Mouse (Mus musculus) forebrain, embryonic 12.5 days (tissue): ENCODE measurements around the gene Smcp. TPM values are rescaled to one million over a fixed set of nuclear protein-coding genes. Genes with fewer than 3 reads are reported as not detected.

Experiments
- ATAC-seq: fragments of 200-750 bp; cut with Nextera tagmentation; 2 replicates; pipeline ENCODE4 v1.8.0; 2017; ENCODE audit warnings: moderate TSS enrichment; ENCODE audit not compliant: low FRiP score
- H3K27ac ChIP-seq: fragments of 300-500 bp; sonication (generic); 2 replicates; pipeline ENCODE4 v1.5.1; 2016; ENCODE audit warnings: mild to moderate bottlenecking
- H3K27me3 ChIP-seq: fragments of 300-500 bp; sonication (generic); 2 replicates; pipeline ENCODE4 v1.6.1; 2016; ENCODE audit warnings: mild to moderate bottlenecking
- H3K36me3 ChIP-seq: fragments of 300-500 bp; sonication (generic); replicated peaks from 2 replicates; pipeline ENCODE4 v1.6.1; 2016; ENCODE audit warnings: mild to moderate bottlenecking
- H3K4me1 ChIP-seq: fragments of 300-500 bp; sonication (generic); 2 replicates; pipeline ENCODE4 v1.6.1; 2016
- H3K4me2 ChIP-seq: fragments of 300-500 bp; sonication (generic); 2 replicates; pipeline ENCODE4 v1.6.1; 2016; ENCODE audit warnings: mild to moderate bottlenecking, moderate library complexity
- H3K4me3 ChIP-seq: fragments of 300-500 bp; sonication (generic); replicated peaks from 2 replicates; pipeline ENCODE4 v1.5.1; 2016; ENCODE audit warnings: mild to moderate bottlenecking
- H3K9ac ChIP-seq: fragments of 300-500 bp; sonication (generic); 2 replicates; pipeline ENCODE4 v1.6.1; 2016; ENCODE audit warnings: mild to moderate bottlenecking
- H3K9me3 ChIP-seq: fragments of 300-500 bp; sonication (generic); 2 replicates; pipeline ENCODE4 v1.6.1; 2016
- WGBS: fragments of 180-500 bp; shearing (Covaris S2); methylation state at CpG from one replicate; pipeline ENCODE4 v1.1.7; 2016; 5-methylcytosine and 5-hydroxymethylcytosine counted together
- polyA plus RNA-seq: library from polyadenylated mRNA; unstranded; fragments of >200 nt; fragmentation: Nextera tagmentation; extraction: Ambion mirVana; gene quantifications from 2 replicates; pipeline ENCODE4 v1.2.1, GENCODE M21; 2016

Smcp gene
- polyA plus RNA-seq, 1 experiment from 2014 or later = not detected

GRCm38 (mm10) chr3:92583164-92583826 lies 5.5 kb downstream of the Smcp start:
- no peak overlapping the region for H3K4me3 ChIP-seq
- no peak overlapping the region for H3K4me2 ChIP-seq
- 51% methylated on average over 3 of the region's 3 CpGs for WGBS
- no peaks in the 10 kb centered on the region for H3K27me3 ChIP-seq
- no peaks in the 10 kb centered on the region for H3K36me3 ChIP-seq
- no peaks in the 10 kb centered on the region for H3K9me3 ChIP-seq
- H3K27ac ChIP-seq = no peak overlapping the region
- H3K4me1 ChIP-seq = no peaks in the 10 kb centered on the region
- no peak overlapping the region for H3K9ac ChIP-seq
- ATAC-seq = no peak

GRCm38 (mm10) chr3:92579508-92579907 lies 9.3 kb downstream of the Smcp start:
- H3K27ac ChIP-seq = no peak overlapping the region
- H3K27me3 ChIP-seq = no peaks in the 10 kb centered on the region
- no peak overlapping the region for H3K9ac ChIP-seq
- ATAC-seq = no peak
- WGBS = 59% methylated on average over 1 of the region's 1 CpGs
- H3K4me1 ChIP-seq = no peaks in the 10 kb centered on the region
- H3K4me2 ChIP-seq = no peak overlapping the region
- H3K9me3 ChIP-seq = no peaks in the 10 kb centered on the region
- H3K36me3 ChIP-seq = no peaks in the 10 kb centered on the region
- H3K4me3 ChIP-seq = no peak overlapping the region

- ATAC-seq = no peak
- Histone ChIP-seq H3K4me1 (no peaks in the 10 kb centered on the region), H3K9ac (no peak overlapping the region), H3K4me3 (no peak overlapping the region), H3K9me3 (no peaks in the 10 kb centered on the region), H3K27ac (no peak overlapping the region), H3K4me2 (no peak overlapping the region), H3K27me3 (no peaks in the 10 kb centered on the region), H3K36me3 (no peaks in the 10 kb centered on the region)
- 70% methylated on average over 4 of the region's 4 CpGs for WGBS
These were observed 10.0 kb downstream of the Smcp start for GRCm38 (mm10) chr3:92578652-92579413.

GRCm38 (mm10) chr3:92573449-92574041 lies 15.3 kb downstream of the Smcp start, which contains the start of gene Ivl:
TSS of gene Ivl (minus strand) at chr3:92573735.
- Histone ChIP-seq H3K4me3 (no peak within 1 kb of the TSS), H3K27ac (no peak within 1 kb of the TSS), H3K9me3 (no peaks in the 10 kb centered on the region), H3K4me1 (no peaks in the 10 kb centered on the region), H3K27me3 (no peaks in the 10 kb centered on the region), H3K9ac (no peak within 1 kb of the TSS), H3K36me3 (no peaks in the 10 kb centered on the region), H3K4me2 (no peak within 1 kb of the TSS)
- no peak for ATAC-seq
- WGBS = 74% methylated on average over 1 of the region's 1 CpGs

DNA sequence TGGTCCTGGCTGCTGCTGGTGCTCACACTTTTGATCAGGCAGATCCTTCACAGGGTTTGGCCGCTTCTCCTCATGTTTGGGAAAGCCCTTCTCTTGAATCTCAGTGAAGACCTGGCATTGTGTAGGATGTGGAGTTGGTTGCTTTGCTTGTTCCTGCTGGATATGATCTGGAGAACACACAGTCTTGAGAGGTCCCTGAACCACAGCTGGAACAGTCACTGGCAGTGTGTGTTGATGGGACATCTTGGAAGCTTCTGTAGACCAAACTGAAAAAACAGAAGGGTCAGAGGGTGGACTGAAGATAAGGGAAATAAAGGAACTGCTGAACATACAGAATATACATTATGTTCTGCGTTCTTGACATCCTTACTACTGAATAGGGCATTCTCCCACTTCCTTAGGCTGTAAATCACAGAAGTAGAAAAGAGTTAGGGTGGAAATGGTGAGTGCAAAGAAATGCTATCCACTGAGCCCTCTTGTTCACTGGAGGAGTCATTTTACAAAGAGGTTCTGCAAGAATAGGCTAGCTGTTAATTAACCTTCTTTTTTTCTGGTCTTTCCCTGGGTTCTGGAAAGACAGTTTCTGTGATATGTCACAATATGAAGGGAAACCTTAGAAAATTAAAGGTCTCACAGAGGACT lies 16.2 kb downstream of the Smcp start:
- no peaks in the 10 kb centered on the region for H3K4me1 ChIP-seq
- H3K27ac ChIP-seq = no peak overlapping the region
- no peak overlapping the region for H3K4me2 ChIP-seq
- no peak overlapping the region for H3K9ac ChIP-seq
- H3K27me3 ChIP-seq = no peaks in the 10 kb centered on the region
- no peak overlapping the region for H3K4me3 ChIP-seq
- H3K9me3 ChIP-seq = no peaks in the 10 kb centered on the region
- no peaks in the 10 kb centered on the region for H3K36me3 ChIP-seq
- ATAC-seq = no peak
- 62% methylated on average over 2 of the region's 2 CpGs for WGBS

GRCm38 (mm10) chr3:92568752-92569151 lies 20.0 kb downstream of the Smcp start:
- H3K4me1 ChIP-seq = no peaks in the 10 kb centered on the region
- no peak for ATAC-seq
- no peak overlapping the region for H3K27ac ChIP-seq

DNA sequence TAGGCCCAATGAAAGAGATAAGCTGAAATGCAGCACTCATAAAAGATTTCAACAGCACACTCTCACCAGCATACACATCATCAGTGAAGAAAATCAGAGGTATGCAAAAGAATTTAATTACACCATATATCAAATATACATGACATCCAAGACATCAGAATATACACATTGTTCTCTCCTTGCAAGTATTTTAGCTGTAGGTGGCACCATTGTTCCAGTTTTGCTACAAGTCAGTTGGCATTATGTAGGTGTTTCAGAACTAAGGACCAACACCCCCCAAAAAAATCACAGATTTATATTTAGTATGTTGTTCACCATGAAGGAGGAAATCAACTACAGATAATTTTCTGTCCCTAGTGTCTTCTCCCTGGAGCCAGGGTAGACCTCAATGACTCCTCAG lies 23.4 kb downstream of the Smcp start:
- Histone ChIP-seq H3K27ac (no peak overlapping the region), H3K4me1 (no peaks in the 10 kb centered on the region), H3K9me3 (no peaks in the 10 kb centered on the region), H3K27me3 (no peaks in the 10 kb centered on the region), H3K4me2 (no peak overlapping the region), H3K36me3 (no peaks in the 10 kb centered on the region), H3K9ac (no peak overlapping the region), H3K4me3 (no peak overlapping the region)
- no peak for ATAC-seq

More at GRCm38 (mm10) chr3:92568752-92569151, 20.0 kb downstream of the Smcp start:
- 95% methylated on average over 2 of the region's 2 CpGs for WGBS
- Histone ChIP-seq H3K4me3 (no peak overlapping the region), H3K36me3 (no peaks in the 10 kb centered on the region), H3K9ac (no peak overlapping the region), H3K4me2 (no peak overlapping the region), H3K27me3 (no peaks in the 10 kb centered on the region), H3K9me3 (no peaks in the 10 kb centered on the region)

DNA sequence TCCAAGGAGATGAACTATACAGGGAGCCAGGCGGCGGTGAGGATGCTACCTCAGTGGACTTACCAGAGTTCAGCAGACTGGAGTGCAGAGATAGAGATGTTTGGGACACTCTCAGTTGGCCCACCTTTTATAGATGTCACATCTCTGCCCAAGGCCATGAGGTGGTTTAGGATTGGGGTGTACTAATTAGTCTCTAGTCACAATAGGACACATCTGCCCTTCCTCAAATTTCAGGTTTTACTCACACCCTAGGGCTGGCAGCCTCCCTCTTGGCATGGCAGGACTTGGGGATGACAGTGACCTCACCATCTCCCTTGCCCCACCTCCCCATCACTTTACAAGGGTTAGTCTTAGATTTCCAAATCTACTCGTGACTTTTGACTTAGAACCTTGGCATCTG lies 54.4 kb downstream of the Smcp start, which contains the start of gene 2310046K23Rik:
Gene 2310046K23Rik, minus strand, starts transcription at position 101 of the 400 bp plus-strand sequence.
- Histone ChIP-seq H3K27ac (no peak within 1 kb of the TSS), H3K9ac (no peak within 1 kb of the TSS), H3K36me3 (no peaks in the 10 kb centered on the region), H3K4me3 (no peak within 1 kb of the TSS), H3K27me3 (no peaks in the 10 kb centered on the region), H3K4me2 (no peak within 1 kb of the TSS), H3K9me3 (no peaks in the 10 kb centered on the region), H3K4me1 (no peaks in the 10 kb centered on the region)
- ATAC-seq = no peak
- 86% methylated on average over 3 of the region's 3 CpGs for WGBS

Other genes with a start within 250 kb of the Smcp start
- gene Sprr2d, start 249.9 kb downstream of the Smcp start, polyA plus RNA-seq = not detected in 2 replicates
- gene Sprr2e, start 236.9 kb downstream of the Smcp start, polyA plus RNA-seq = not detected in 2 replicates
- gene Sprr2f, start 223.8 kb downstream of the Smcp start, polyA plus RNA-seq = not detected in 2 replicates
- gene Sprr2h, start 203.3 kb downstream of the Smcp start, polyA plus RNA-seq = not detected in 2 replicates
- not detected in 2 replicates for gene Sprr2i, start 181.0 kb downstream of the Smcp start, polyA plus RNA-seq
- not detected in 2 replicates for gene Sprr2j-ps, start 170.9 kb downstream of the Smcp start, polyA plus RNA-seq
- 6.6 and 9.4 TPM in 2 replicates for gene Gm9774, start 159.6 kb downstream of the Smcp start, polyA plus RNA-seq
- not detected in 2 replicates for gene Sprr2k, start 156.4 kb downstream of the Smcp start, polyA plus RNA-seq
- gene Sprr1b, start 150.2 kb downstream of the Smcp start, polyA plus RNA-seq = not detected in 2 replicates
- not detected in 2 replicates for gene Sprr3, start 130.3 kb downstream of the Smcp start, polyA plus RNA-seq
- not detected in 2 replicates for gene Sprr1a, start 103.1 kb downstream of the Smcp start, polyA plus RNA-seq
- not detected in 2 replicates for gene Sprr4, start 88.5 kb downstream of the Smcp start, polyA plus RNA-seq
- not detected in 2 replicates for gene 2310046K23Rik, start 54.5 kb downstream of the Smcp start, polyA plus RNA-seq
- not detected in 2 replicates for gene Ivl, start 15.3 kb downstream of the Smcp start, polyA plus RNA-seq
- gene 2210017I01Rik, start 18.5 kb upstream of the Smcp start, polyA plus RNA-seq = not detected in 2 replicates
- not detected in 2 replicates for gene Lce6a, start 32.7 kb upstream of the Smcp start, polyA plus RNA-seq
- gene Lce1a1, start 59.3 kb upstream of the Smcp start, polyA plus RNA-seq = not detected in 2 replicates
- not detected in 2 replicates for gene Lce1b, start 67.9 kb upstream of the Smcp start, polyA plus RNA-seq
- gene Lce1a2, start 81.3 kb upstream of the Smcp start, polyA plus RNA-seq = not detected in 2 replicates
- gene Lce1c, start 90.2 kb upstream of the Smcp start, polyA plus RNA-seq = not detected in 2 replicates
- not detected in 2 replicates for gene Lce1d, start 98.2 kb upstream of the Smcp start, polyA plus RNA-seq
- not detected in 2 replicates for gene Lce1e, start 120.1 kb upstream of the Smcp start, polyA plus RNA-seq
- gene Lce1f, start 131.4 kb upstream of the Smcp start, polyA plus RNA-seq = not detected in 2 replicates
- gene Gm38119, start 150.1 kb upstream of the Smcp start, polyA plus RNA-seq = not detected in 2 replicates
- gene Lce1g, start 163.3 kb upstream of the Smcp start, polyA plus RNA-seq = not detected in 2 replicates
- gene Lce1h, start 176.1 kb upstream of the Smcp start, polyA plus RNA-seq = not detected in 2 replicates
- gene Lce1i, start 189.9 kb upstream of the Smcp start, polyA plus RNA-seq = not detected in 2 replicates
- not detected in 2 replicates for gene Lce1j, start 201.5 kb upstream of the Smcp start, polyA plus RNA-seq
- gene Lce1k, start 218.9 kb upstream of the Smcp start, polyA plus RNA-seq = not detected in 2 replicates
- not detected in 2 replicates for gene Kprp, start 238.2 kb upstream of the Smcp start, polyA plus RNA-seq